Mouse (Mus musculus) kidney, adult 2 months (tissue): ENCODE results near the gene Spns2. TPM values are rescaled to one million over a fixed set of nuclear protein-coding genes. Genes with fewer than 3 reads are reported as not detected.

Experiments
- DNase-seq: peaks from one replicate; pipeline ENCODE4 v3.0.0; 2021
- H3K27ac ChIP-seq: fragments of 200-500 bp; 2 replicates; pipeline ENCODE4 v1.5.1; 2012; ENCODE audit warnings: low read depth, low read length, control low read depth, inconsistent platforms; ENCODE audit not compliant: insufficient read depth
- H3K27me3 ChIP-seq: fragments of 200-500 bp; replicated peaks from 2 replicates; pipeline ENCODE4 v1.6.1; 2012; ENCODE audit warnings: mild to moderate bottlenecking, moderate library complexity, low read length, inconsistent platforms; ENCODE audit not compliant: control insufficient read depth, insufficient read depth
- H3K36me3 ChIP-seq: fragments of 200-500 bp; 2 replicates; pipeline ENCODE4 v1.6.1; 2012; ENCODE audit warnings: mild to moderate bottlenecking, moderate library complexity, low read length, inconsistent platforms; ENCODE audit not compliant: control insufficient read depth, insufficient read depth
- H3K4me1 ChIP-seq: fragments of 200-500 bp; 2 replicates; pipeline ENCODE4 v1.6.1; 2011; ENCODE audit warnings: low read length; ENCODE audit not compliant: control insufficient read depth, insufficient read depth
- H3K4me3 ChIP-seq: fragments of 200-500 bp; 2 replicates; pipeline ENCODE4 v1.5.1; 2011; ENCODE audit warnings: mild to moderate bottlenecking, low read depth, low read length, control low read depth; ENCODE audit not compliant: insufficient read depth
- CTCF ChIP-seq: fragments of 200-500 bp; conservative IDR thresholded peaks from 2 replicates; pipeline ENCODE4 v1.5.1; 2011; ENCODE audit warnings: low read depth, mild to moderate bottlenecking, control low read depth, low read length, moderate library complexity, mixed read lengths; ENCODE audit not compliant: insufficient read depth, insufficient read length
- POLR2A ChIP-seq: fragments of 200-500 bp; IDR thresholded peaks from one replicate; pipeline ENCODE4 v1.6.1; 2011; ENCODE audit warnings: low read depth, low read length, control low read depth
- WGBS: fragments of 180-500 bp; shearing (Covaris S2); methylation state at CpG from one replicate; pipeline ENCODE4 v1.1.7; 2018; 5-methylcytosine and 5-hydroxymethylcytosine counted together
- polyA plus RNA-seq: library from polyadenylated mRNA; depleted of rRNA; stranded (reverse); fragments of >200 nt; gene quantifications from 2 replicates; pipeline ENCODE4 v1.2.3, GENCODE M21; 2012

Spns2 gene
- polyA plus RNA-seq, 1 experiment: 102 TPM

DNA sequence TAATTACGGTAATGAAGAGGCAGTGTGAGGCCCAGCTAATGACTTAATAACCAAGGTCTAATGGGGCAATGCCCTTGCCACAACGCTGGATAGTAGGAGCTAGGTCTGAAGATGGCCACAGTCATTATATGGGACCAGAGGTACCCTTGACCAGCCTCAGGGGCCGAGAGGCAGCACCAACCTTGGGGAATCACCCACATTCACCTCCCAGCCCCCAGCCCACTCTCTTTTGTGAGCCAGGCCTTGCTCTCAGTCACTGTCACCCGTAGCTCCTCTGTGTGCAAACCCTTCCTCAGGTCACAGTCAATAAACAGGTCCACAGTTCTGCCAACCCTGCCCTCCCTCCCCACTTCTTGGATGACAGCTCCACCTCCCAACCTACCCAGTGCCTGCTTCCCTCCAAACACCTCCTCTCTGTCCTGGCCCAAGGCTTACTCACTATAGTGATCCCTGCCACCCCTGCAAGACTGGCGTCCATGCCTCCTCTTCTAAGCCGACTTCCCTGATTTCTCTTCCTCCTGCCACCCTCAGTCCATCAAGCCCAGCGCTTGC, 13.6 kb downstream of the Spns2 start:
- WGBS: 77% methylated on average over 7 of the region's 7 CpGs
- TF ChIP-seq CTCF: no peak
- TF ChIP-seq POLR2A: no peak
- Histone ChIP-seq H3K36me3 (no peaks in the 10 kb centered on the region), H3K4me3 (no peak overlapping the region), H3K27me3 (no peaks in the 10 kb centered on the region), H3K4me1 (peaks cover 20% of the 10 kb centered on the region), H3K27ac (no peak overlapping the region)
- DNase-seq: no peak

GRCm38 (mm10) chr11:72475408-72475807, 14.3 kb downstream of the Spns2 start:
- DNase-seq: no peak
- no peak for TF ChIP-seq CTCF
- TF ChIP-seq POLR2A: no peak
- H3K27me3 ChIP-seq: no peaks in the 10 kb centered on the region
- WGBS: 85% methylated on average over 7 of the region's 7 CpGs
- no peak overlapping the region for H3K4me3 ChIP-seq
- H3K36me3 ChIP-seq: no peaks in the 10 kb centered on the region
- H3K4me1 ChIP-seq: peaks cover 20% of the 10 kb centered on the region
- no peak overlapping the region for H3K27ac ChIP-seq

GRCm38 (mm10) chr11:72474926-72475325, 14.8 kb downstream of the Spns2 start:
- 67% methylated on average over 3 of the region's 3 CpGs for WGBS
- Histone ChIP-seq H3K4me3 (no peak overlapping the region), H3K4me1 (peaks cover 20% of the 10 kb centered on the region), H3K27me3 (no peaks in the 10 kb centered on the region), H3K27ac (peak overlapping the region; percentile 22; the same call in 1 of the 2 replicates), H3K36me3 (no peaks in the 10 kb centered on the region)
- TF ChIP-seq CTCF (no peak), POLR2A (no peak)
- DNase-seq: peak; percentile 69

- Histone ChIP-seq H3K27ac (no peak overlapping the region), H3K4me3 (no peak overlapping the region), H3K36me3 (no peaks in the 10 kb centered on the region), H3K4me1 (peaks cover 17% of the 10 kb centered on the region), H3K27me3 (no peaks in the 10 kb centered on the region)
- 69% methylated on average over 4 of the region's 4 CpGs for WGBS
- TF ChIP-seq CTCF (no peak), POLR2A (no peak)
- DNase-seq: no peak
These were observed 16.2 kb downstream of the Spns2 start for GRCm38 (mm10) chr11:72473540-72473939.

DNA sequence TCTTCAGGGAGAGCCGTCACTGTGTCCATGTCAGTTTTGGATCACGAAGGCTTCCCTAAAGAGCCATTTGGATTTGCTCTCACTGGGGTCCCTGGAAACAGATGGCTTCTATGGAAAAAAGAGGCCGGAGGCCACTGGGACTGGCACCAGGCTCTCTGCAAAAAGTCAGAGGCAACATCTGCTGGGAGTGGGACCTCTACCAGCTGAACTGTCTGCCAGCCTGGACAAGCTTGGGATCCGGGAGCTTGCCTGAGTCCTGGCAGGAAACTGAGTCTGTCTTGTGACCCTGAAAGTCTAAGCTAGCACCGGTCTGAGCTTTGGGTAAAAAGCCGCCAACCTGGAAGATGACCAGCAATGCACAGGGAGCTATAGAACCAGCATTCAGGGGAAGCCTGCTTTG, 18.3 kb downstream of the Spns2 start:
- WGBS: 88% methylated on average over 6 of the region's 6 CpGs
- peaks cover 16% of the 10 kb centered on the region; the same call in 1 of the 2 replicates for H3K4me1 ChIP-seq
- DNase-seq: no peak
- H3K27ac ChIP-seq: no peak overlapping the region
- no peak overlapping the region for H3K4me3 ChIP-seq
- H3K27me3 ChIP-seq: no peaks in the 10 kb centered on the region
- H3K36me3 ChIP-seq: no peaks in the 10 kb centered on the region
- TF ChIP-seq POLR2A: no peak
- no peak for TF ChIP-seq CTCF

GRCm38 (mm10) chr11:72470004-72470403, 19.7 kb downstream of the Spns2 start:
- Histone ChIP-seq H3K27ac (no peak overlapping the region), H3K4me1 (peaks cover 10% of the 10 kb centered on the region; the same call in 1 of the 2 replicates), H3K27me3 (no peaks in the 10 kb centered on the region), H3K36me3 (no peaks in the 10 kb centered on the region), H3K4me3 (no peak overlapping the region)
- no peak for DNase-seq
- WGBS: 66% methylated on average over 4 of the region's 4 CpGs
- TF ChIP-seq POLR2A (no peak), CTCF (no peak)

GRCm38 (mm10) chr11:72469217-72469616, 20.5 kb downstream of the Spns2 start:
- TF ChIP-seq POLR2A (no peak), CTCF (no peak)
- DNase-seq: peak; percentile 88
- 28% methylated on average over 5 of the region's 5 CpGs for WGBS
- H3K4me3 ChIP-seq: no peak overlapping the region
- H3K27me3 ChIP-seq: no peaks in the 10 kb centered on the region
- peak overlapping the region; percentile 34; the same call in 1 of the 2 replicates for H3K27ac ChIP-seq
- H3K4me1 ChIP-seq: peaks cover 3% of the 10 kb centered on the region; the same call in 1 of the 2 replicates
- no peaks in the 10 kb centered on the region for H3K36me3 ChIP-seq

- H3K27ac ChIP-seq: 0 out of 2 replicates have a peak overlapping the region, but pooled peaks have one; percentile 34
- DNase-seq: no peak
- WGBS: 77% methylated on average over 5 of the region's 5 CpGs
- H3K4me3 ChIP-seq: no peak overlapping the region
- TF ChIP-seq CTCF: no peak
- TF ChIP-seq POLR2A: no peak
- H3K27me3 ChIP-seq: no peaks in the 10 kb centered on the region
- no peaks in the 10 kb centered on the region for H3K36me3 ChIP-seq
- peaks cover 3% of the 10 kb centered on the region; the same call in 1 of the 2 replicates for H3K4me1 ChIP-seq
These were observed 21.2 kb downstream of the Spns2 start for GRCm38 (mm10) chr11:72468525-72468924.
